Mouse (Mus musculus) lung, postnatal 0 days (tissue): Measurements from ENCODE around the gene Prx. TPM values are rescaled to one million over a fixed set of nuclear protein-coding genes. Genes with fewer than 3 reads are reported as not detected.
A peak's percentile ranks its signal among the peaks of the same experiment; 100 is the strongest.

ENCODE experiments used
- ATAC-seq: fragments of 200-750 bp; cut with Nextera tagmentation; 2 replicates; pipeline ENCODE4 v1.8.0; 2017; ENCODE audit warnings: moderate library complexity
- DNase-seq: peaks from one replicate; pipeline ENCODE4 v3.0.0-alpha.2; 2016; ENCODE audit warnings: low spot score
- H3K27ac ChIP-seq: fragments of 300-500 bp; sonication (generic); 2 replicates; pipeline ENCODE4 v1.5.1; 2014; ENCODE audit warnings: antibody characterized with exemption, mild to moderate bottlenecking, low read length, mixed read lengths
- H3K27me3 ChIP-seq: fragments of 300-500 bp; sonication (generic); replicated peaks from 2 replicates; pipeline ENCODE4 v1.6.1; 2014; ENCODE audit warnings: low read length, mixed read lengths; ENCODE audit not compliant: insufficient read depth
- H3K36me3 ChIP-seq: fragments of 300-500 bp; sonication (generic); 2 replicates; pipeline ENCODE4 v1.6.1; 2014; ENCODE audit warnings: low read length, mixed read lengths; ENCODE audit not compliant: insufficient read depth
- H3K4me1 ChIP-seq: fragments of 300-500 bp; sonication (generic); 2 replicates; pipeline ENCODE4 v1.6.1; 2014; ENCODE audit warnings: antibody characterized with exemption, low read depth, low read length, mixed read lengths; ENCODE audit not compliant: insufficient read depth
- H3K4me2 ChIP-seq: fragments of 300-500 bp; sonication (generic); replicated peaks from 2 replicates; pipeline ENCODE4 v1.6.1; 2014; ENCODE audit warnings: low read depth, mild to moderate bottlenecking, low read length, moderate library complexity, mixed read lengths
- H3K4me3 ChIP-seq: fragments of 300-500 bp; sonication (generic); 2 replicates; pipeline ENCODE4 v1.5.1; 2014; ENCODE audit warnings: low read depth, low read length
- H3K9ac ChIP-seq: fragments of 300-500 bp; sonication (generic); replicated peaks from 2 replicates; pipeline ENCODE4 v1.6.1; 2014; ENCODE audit warnings: low read depth, mild to moderate bottlenecking
- H3K9me3 ChIP-seq: fragments of 300-500 bp; sonication (generic); 2 replicates; pipeline ENCODE4 v1.6.1; 2016; ENCODE audit warnings: low read length, mixed read lengths
- CTCF ChIP-seq: IDR thresholded peaks from 2 replicates; pipeline ENCODE4 v1.5.1; 2016; ENCODE audit warnings: antibody characterized with exemption, mild to moderate bottlenecking
- EP300 ChIP-seq: IDR thresholded peaks from 2 replicates; pipeline ENCODE4 v1.6.1; 2016; ENCODE audit warnings: antibody characterized with exemption, mild to moderate bottlenecking, control low read depth
- WGBS: fragments of 180-500 bp; shearing (Covaris S2); extraction: QIAGEN DNeasy Blood & Tissue Kit; methylation state at CpG from one replicate; pipeline ENCODE4 v1.1.7; 2014; 5-methylcytosine and 5-hydroxymethylcytosine counted together
- polyA plus RNA-seq: library from polyadenylated mRNA; unstranded; fragments of >200 nt; fragmentation: Nextera tagmentation; extraction: Ambion mirVana; gene quantifications from 2 replicates; pipeline ENCODE4 v1.2.1, GENCODE M21; 2015

Gene Prx
- polyA plus RNA-seq, 1 experiment from 2014 or later, result 73.2 TPM

DNA sequence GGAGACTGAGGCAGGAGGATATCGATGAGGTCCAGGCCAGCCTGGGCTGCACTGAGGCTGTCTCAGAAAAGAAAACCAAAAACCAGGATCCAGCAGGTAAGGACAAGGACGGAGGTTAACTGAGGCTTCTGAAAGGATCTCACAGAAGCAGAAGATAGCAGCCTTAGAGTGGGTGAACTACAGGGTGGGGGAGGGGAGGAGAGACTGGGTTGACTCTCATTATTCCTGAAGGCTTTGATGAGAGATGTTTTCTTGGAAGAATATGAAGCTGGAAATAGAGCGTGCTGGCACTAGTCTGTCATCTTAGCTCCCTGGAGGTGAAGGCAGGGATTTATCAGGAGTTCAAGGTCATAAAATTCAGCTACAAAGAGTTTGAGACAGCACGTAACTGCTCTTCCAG is 44.7 kb downstream of the Prx start:
- no peak overlapping the region for H3K4me2 ChIP-seq
- 0 out of 2 replicates have a peak, but pooled peaks cover 4% of the 10 kb centered on the region for H3K4me1 ChIP-seq
- ATAC-seq (no peak), DNase-seq (no peak)
- no peak for TF ChIP-seq CTCF
- no peak for TF ChIP-seq EP300
- no peak overlapping the region for H3K4me3 ChIP-seq
- H3K9ac ChIP-seq, result no peak overlapping the region
- H3K9me3 ChIP-seq, result no peaks in the 10 kb centered on the region
- H3K36me3 ChIP-seq, result no peaks in the 10 kb centered on the region
- 89% methylated on average over 4 of the region's 4 CpGs for WGBS
- no peak overlapping the region for H3K27ac ChIP-seq
- no peaks in the 10 kb centered on the region for H3K27me3 ChIP-seq

DNA sequence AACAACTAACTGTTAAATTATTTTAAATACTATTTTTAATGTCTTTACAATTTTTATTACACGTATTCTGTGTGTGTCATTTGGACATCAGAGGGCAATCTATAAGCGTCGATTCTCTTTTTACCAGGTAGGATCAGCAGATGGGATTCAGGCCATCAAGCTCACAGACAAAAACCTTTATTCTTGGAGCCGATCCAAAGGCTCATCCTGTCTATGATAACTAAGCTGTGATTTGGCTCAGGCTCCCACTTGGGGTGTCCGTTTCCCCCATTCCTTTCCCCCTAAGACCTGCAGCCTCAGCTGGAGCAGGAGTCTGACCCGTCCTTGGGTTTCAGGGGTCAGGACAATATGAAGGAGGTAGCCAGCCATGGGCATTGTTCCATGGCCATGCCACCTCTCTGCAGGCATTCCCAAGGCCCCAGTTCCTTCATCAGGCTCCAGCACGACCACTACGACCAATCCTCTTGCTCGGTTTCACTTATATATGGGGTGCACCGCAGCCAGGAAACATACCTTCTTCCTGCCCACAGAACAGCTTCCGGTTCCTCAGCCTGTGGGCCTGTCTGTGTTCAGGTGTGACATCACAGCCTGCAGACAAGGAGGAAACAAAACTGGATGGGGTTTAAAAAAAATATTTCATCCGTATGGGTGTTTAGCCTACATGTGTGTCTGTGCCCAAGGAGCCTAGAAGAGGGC is 45.7 kb downstream of the Prx start:
- DNase-seq (peak; percentile 18), ATAC-seq (no peak)
- no peak overlapping the region for H3K4me2 ChIP-seq
- TF ChIP-seq CTCF (no peak), EP300 (no peak)
- H3K4me1 ChIP-seq, result 0 out of 2 replicates have a peak, but pooled peaks cover 4% of the 10 kb centered on the region
- H3K36me3 ChIP-seq, result no peaks in the 10 kb centered on the region
- H3K9ac ChIP-seq, result no peak overlapping the region
- H3K4me3 ChIP-seq, result no peak overlapping the region
- no peaks in the 10 kb centered on the region for H3K9me3 ChIP-seq
- H3K27me3 ChIP-seq, result no peaks in the 10 kb centered on the region
- 63% methylated on average over 12 of the region's 12 CpGs for WGBS
- no peak overlapping the region for H3K27ac ChIP-seq

DNA sequence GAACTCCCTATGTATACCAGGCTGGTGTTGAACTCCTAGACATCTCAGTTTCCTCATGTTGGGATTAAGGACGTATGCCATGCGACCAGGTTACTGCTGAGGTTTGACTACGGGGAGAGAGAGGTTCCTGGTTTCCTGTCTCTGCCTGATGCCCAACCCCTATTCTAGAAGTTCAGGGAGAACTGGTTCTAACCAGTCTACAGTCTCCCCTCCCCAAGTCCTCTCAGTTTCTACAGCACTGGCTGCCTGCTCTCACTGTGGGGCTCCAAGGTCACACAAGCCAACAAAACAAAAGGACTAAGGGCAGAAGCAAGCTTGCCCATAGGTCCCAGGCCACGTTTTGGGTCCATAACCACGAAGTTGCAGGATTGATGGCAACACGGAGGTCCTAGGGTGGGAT is 50.5 kb downstream of the Prx start:
- no peak for TF ChIP-seq EP300
- no peak for TF ChIP-seq CTCF
- no peak for DNase-seq
- H3K27ac ChIP-seq, result no peak overlapping the region
- no peaks in the 10 kb centered on the region for H3K27me3 ChIP-seq
- H3K4me3 ChIP-seq, result no peak overlapping the region
- no peaks in the 10 kb centered on the region; the same call in 1 of the 2 replicates for H3K4me1 ChIP-seq
- WGBS, result 76% methylated on average over 6 of the region's 6 CpGs
- no peak overlapping the region for H3K9ac ChIP-seq
- no peaks in the 10 kb centered on the region for H3K36me3 ChIP-seq
- no peaks in the 10 kb centered on the region for H3K9me3 ChIP-seq
- no peak for ATAC-seq
- no peak overlapping the region for H3K4me2 ChIP-seq

DNA sequence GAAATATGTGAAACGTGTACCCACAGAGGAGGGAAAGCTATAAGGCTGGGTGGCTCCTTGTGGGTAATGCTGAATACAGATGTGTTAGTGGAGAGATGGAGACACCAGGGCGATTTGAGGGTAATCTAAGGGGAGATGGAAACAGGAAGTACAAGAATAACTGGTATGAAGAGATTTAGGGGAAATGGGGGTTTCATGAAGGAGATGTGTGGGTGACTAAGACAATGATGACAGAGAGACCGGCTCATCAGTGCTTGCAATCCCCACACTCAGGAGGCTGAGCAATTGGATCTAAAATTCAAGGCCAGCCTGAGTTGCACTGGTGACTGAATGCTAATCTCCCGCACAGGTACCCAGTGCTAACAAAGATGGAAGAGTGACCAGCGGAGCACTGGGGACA is 52.9 kb downstream of the Prx start:
- 38% methylated on average over 5 of the region's 5 CpGs for WGBS
- TF ChIP-seq CTCF, result no peak
- no peak for TF ChIP-seq EP300
- H3K27me3 ChIP-seq, result no peaks in the 10 kb centered on the region
- no peak overlapping the region; the same call in 1 of the 2 replicates for H3K9ac ChIP-seq
- no peaks in the 10 kb centered on the region; the same call in 1 of the 2 replicates for H3K4me1 ChIP-seq
- H3K4me3 ChIP-seq, result peak overlapping the region; percentile 62; the same call in 1 of the 2 replicates
- ATAC-seq (no peak), DNase-seq (no peak)
- peak overlapping the region; percentile 74; the same call in 1 of the 2 replicates for H3K4me2 ChIP-seq
- H3K27ac ChIP-seq, result peak overlapping the region; percentile 33
- H3K9me3 ChIP-seq, result no peaks in the 10 kb centered on the region
- H3K36me3 ChIP-seq, result no peaks in the 10 kb centered on the region

DNA sequence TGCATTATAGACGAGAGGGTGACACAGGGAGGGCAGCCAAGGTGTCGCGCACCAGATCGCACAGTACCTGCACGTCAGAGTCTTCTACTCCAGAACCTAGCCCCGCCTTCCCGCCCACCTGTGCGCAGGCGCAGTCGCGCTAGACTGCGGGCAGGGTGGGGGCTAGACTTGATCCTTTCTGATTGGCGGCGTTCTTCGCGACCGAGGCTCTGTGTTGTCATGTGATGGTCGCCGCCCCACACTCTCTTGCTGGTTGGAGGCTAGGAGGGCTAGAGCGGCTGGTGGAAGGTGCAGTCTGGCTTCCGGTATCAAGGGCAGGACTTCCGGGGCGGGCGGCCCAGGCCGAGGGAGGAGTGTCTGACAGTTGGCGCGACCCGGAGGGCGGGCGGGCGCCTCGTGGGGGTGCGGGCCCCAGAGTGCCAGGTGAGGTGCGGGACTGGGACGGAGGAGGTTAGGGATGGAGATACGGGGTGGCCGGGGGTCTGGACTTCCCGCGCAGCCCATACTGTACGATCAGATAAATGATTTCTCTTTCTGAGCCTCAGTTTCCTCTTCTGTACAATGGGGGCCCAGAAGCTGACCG is 53.9 kb downstream of the Prx start, which contains the start of the genes Pld3 and 2310022A10Rik:
Pld3 (minus strand) TSS at position 288 of the 583 bp plus-strand sequence.
2310022A10Rik (plus strand) TSS at position 303 of the 583 bp plus-strand sequence.
- no peaks in the 10 kb centered on the region for H3K27me3 ChIP-seq
- H3K36me3 ChIP-seq, result no peaks in the 10 kb centered on the region
- peak within 1 kb of the TSS; percentile 33 for H3K27ac ChIP-seq
- H3K4me1 ChIP-seq, result no peaks in the 10 kb centered on the region; the same call in 1 of the 2 replicates
- no peak for TF ChIP-seq CTCF
- TF ChIP-seq EP300, result no peak
- ATAC-seq (peak; percentile 100), DNase-seq (peak; percentile 99)
- H3K4me3 ChIP-seq, result peak within 1 kb of the TSS; percentile 62
- no peaks in the 10 kb centered on the region for H3K9me3 ChIP-seq
- H3K9ac ChIP-seq, result peak within 1 kb of the TSS; percentile 54
- peak within 1 kb of the TSS; percentile 74 for H3K4me2 ChIP-seq
- WGBS, result under 1% methylated on average over 30 of the region's 41 CpGs

DNA sequence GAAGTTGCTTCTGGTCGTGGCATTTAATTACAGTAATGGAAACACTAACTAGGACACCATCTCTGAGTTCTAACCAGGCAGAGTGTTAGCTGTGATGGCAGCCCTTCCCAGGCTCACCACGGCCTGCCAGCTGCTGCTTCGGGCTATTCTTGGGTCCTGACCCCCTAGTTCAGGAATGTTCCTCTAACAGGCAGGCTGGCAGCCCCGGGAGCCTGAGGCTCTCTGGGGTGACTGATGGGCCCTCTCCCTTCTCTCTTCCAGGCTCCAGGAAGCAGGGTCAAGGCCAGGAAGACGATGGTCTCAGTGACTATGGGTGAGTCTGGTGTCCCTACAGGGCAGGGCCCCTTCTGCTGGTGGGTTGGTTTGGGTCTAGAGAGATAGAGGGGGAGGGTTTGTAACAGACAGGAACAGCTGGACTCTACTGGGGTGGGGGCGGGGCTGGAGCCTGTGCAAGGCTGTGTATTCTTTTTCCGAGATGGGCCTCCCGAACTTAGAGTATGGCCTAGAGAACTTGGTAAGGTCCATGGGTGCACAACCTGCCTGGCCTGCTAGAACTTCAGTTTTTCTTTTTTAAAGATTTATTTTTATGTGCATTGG is 61.3 kb downstream of the Prx start:
- ATAC-seq, result peak; percentile 40
- Histone ChIP-seq H3K9ac (no peak overlapping the region), H3K36me3 (peaks cover 13% of the 10 kb centered on the region)

More for the DNA sequence above, 61.3 kb downstream of the Prx start:
- no peaks in the 10 kb centered on the region for H3K9me3 ChIP-seq
- DNase-seq, result no peak
- H3K4me2 ChIP-seq, result no peak overlapping the region
- no peaks in the 10 kb centered on the region for H3K4me1 ChIP-seq
- WGBS, result 52% methylated on average over 8 of the region's 8 CpGs
- no peaks in the 10 kb centered on the region for H3K27me3 ChIP-seq
- TF ChIP-seq EP300 (no peak), CTCF (no peak)
- H3K4me3 ChIP-seq, result no peak overlapping the region
- no peak overlapping the region for H3K27ac ChIP-seq
